Mouse (Mus musculus): ENCODE measurements at regions not wholly inside any gene's neighbourhood (a gene's known extent, or its start where the extent isn't known, plus 50 kb on each side); places are given as distances from the start of the nearest gene placed in this dataset.

- no peak for TF ChIP-seq POLR2A (IDR thresholded peaks at IDR 0.05; ENCODE audit: low read depth, low read length)
- no peak for TF ChIP-seq CTCF (IDR thresholded peaks at IDR 0.05; ENCODE audit: extremely low read depth, insufficient read length, insufficient replicate concordance, low read depth, low read length)
These were observed 377.2 kb upstream of the Jag1 start for GRCm38 (mm10) chr2:137493600-137493999.
